Mouse (Mus musculus): ENCODE data around the gene Tk1.

Tk1 gene

DNA sequence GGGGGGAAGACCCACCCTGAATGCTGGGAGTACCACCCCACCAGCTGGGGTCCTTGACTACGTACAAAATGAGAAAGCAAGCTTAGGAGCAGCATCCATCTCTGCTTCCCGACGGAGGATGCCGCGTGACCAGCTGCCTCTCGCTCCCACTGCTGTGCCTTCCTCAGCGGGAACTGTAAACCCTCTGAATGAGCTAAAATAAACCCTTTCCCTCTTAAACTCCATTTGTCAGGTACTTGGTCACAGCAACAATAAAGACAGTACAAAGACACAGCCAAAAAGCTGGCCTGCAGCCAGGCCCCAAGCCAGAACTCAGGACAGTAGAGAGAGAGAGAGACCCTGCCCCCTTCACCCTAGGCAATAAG, 56.2 kb downstream of the Tk1 start:
- no peak for DNase-seq (ENCODE audit: low read depth, low spot score)

DNA sequence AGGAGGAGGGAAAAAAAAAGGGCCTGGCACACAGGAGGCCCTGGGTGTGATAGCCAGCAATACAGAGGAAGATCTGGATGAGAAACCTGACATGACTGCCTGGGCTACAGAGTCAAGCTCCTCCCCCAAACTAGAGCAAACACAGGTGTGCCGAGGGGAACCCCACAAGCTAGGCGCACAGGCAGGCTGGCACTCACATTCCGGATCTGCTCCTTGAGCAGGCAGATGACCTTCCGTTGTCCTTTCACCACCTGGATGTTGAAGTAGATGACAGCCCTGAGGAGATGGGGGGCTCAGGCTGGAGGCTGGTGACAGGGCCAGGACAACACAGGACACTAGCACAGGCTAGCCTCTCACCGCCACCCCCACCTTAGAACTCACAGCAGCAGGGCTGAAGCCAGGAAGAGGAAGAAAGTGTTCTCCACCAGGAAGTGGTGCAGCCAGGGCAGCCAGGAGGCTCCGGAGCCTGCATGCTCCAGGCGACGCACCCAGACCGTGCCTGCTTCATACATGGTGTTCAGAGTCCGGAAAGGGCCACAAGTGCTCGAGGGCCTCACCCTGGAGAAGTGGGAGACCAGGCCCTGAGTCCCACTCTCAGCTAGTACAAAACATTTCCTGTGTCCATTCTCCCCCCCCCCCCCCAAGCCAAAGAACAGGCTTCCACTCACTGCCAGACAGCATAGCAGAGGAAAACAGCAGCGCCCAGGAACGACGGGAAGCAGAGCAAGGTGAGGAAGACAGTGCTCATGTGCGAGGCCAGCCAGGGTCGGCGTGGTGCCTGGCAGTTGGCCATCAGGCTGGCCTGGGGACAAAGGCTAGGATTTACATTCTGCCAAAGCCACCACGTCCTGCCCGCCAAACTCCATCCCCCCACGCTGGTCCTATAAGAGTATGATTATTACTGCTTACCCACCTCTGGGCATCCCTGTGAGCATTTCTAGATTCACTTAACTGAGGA, 56.9 kb downstream of the Tk1 start:
- no peak for DNase-seq (ENCODE audit: low read depth, low spot score)

DNA sequence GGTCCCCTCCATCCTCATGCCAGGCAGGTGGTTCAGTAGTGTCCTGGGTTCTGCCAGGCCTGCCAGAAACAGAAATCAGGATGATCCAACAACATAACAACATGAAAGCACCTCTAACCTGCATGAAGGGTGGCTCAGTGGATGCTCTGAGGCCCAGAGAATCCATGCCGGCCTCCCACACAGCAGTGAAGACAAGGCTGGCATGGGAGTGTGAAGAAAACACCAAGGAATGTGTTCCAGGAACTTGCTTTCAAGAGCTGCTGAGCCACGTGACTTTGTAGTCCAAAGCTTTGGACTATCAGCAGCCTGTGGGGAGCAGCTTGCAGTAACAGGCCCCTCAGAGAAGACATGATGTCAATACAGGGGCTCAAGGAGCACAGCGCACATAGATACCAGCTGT, 59.6 kb downstream of the Tk1 start:
- DNase-seq (ENCODE audit: low read depth, low spot score) = no peak
